Mouse (Mus musculus) embryonic fibroblast, embryonic 13.5 days (primary cell): ENCODE measurements around the gene Nmrk1. TPM values are rescaled to one million over a fixed set of nuclear protein-coding genes. Genes with fewer than 3 reads are reported as not detected.

ENCODE experiments used
- H3K27ac ChIP-seq: 2 replicates; pipeline ENCODE4 v1.5.1; 2012; ENCODE audit warnings: low read length, control low read depth, inconsistent platforms; ENCODE audit not compliant: insufficient read depth
- H3K4me1 ChIP-seq: 2 replicates; pipeline ENCODE4 v1.6.1; 2011; ENCODE audit warnings: low read length; ENCODE audit not compliant: control insufficient read depth, insufficient read depth
- H3K4me3 ChIP-seq: 2 replicates; pipeline ENCODE4 v1.5.1; 2011; ENCODE audit warnings: mild to moderate bottlenecking, control low read depth, low read length; ENCODE audit not compliant: insufficient read depth
- CTCF ChIP-seq: IDR thresholded peaks from 2 replicates; pipeline ENCODE4 v1.5.1; 2011; ENCODE audit warnings: mild to moderate bottlenecking, control low read depth, low read length, moderate library complexity, borderline replicate concordance; ENCODE audit not compliant: insufficient read depth
- POLR2A ChIP-seq: IDR thresholded peaks from 2 replicates; pipeline ENCODE4 v1.6.1; 2011; ENCODE audit warnings: low read depth, mild to moderate bottlenecking, control low read depth, low read length, moderate library complexity
- polyA plus RNA-seq: library from polyadenylated mRNA; stranded (reverse); fragments of >200 nt; gene quantifications from 2 replicates; pipeline ENCODE4 v1.2.4, GENCODE M21; 2011; ENCODE audit warnings: low read depth; ENCODE audit not compliant: missing spikeins, insufficient read length

Nmrk1 gene
- polyA plus RNA-seq, 1 experiment: 17.5 TPM

DNA sequence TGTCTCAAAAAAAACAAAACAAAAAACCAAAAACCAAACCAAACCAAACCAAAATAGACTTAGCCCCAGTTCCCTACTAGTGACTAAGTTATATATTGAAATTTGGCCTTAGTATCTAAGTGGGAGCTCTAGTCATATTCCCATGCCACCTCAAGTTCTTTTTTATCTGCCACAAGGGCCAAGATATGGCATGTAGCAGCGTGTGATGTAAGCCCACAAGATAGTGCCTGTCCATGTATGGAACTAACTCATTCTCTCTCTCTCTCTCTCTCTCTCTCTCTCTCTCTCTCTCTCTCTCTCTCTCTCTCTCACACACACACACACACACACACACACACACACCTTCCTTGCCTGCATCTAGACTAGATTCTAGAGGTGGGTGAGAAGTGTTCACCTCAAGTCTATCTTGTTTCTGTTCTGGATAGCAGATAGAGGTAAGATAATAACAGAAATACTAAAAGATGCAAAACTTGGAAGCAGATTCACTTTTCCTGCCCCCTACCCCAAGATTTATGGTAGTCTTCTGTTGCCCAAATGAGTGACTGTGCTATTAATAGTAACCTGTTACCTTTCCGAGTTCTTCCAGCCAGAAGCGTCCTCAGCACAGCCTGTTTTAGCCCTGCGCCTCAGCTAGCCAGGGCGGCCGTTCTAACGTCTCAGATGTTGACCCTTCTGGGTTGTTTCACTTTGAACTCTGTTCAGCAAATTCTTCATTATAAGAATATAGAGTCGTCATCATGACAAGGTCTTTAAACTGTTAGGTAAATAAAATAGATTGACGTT, 16.2 kb downstream of the Nmrk1 start:
- H3K4me1 ChIP-seq: 0 out of 2 replicates have a peak, but pooled peaks cover 3% of the 10 kb centered on the region
- no peak overlapping the region for H3K27ac ChIP-seq
- no peak for TF ChIP-seq POLR2A
- no peak for TF ChIP-seq CTCF
- H3K4me3 ChIP-seq: no peak overlapping the region

DNA sequence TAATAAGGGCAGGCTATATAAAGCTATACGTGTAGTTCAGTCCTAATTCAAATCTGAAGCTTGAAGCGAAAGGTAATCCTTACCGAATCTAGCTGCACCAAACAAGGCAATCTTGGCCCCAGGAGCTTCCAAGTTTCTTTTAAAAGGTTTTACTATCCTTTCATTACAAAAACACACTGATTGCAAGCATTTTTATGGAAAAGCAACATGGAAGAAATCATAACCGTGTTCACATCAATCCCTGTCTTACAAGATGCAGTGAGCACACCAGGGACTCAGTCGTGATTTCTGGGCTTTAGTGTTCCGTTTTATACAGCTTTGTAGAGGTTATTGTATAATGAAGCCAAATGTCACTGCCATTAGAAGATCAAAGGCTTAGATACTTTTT, 16.8 kb downstream of the Nmrk1 start:
- H3K4me3 ChIP-seq: no peak overlapping the region
- TF ChIP-seq POLR2A (no peak), CTCF (no peak)
- 0 out of 2 replicates have a peak, but pooled peaks cover 3% of the 10 kb centered on the region for H3K4me1 ChIP-seq
- no peak overlapping the region for H3K27ac ChIP-seq

DNA sequence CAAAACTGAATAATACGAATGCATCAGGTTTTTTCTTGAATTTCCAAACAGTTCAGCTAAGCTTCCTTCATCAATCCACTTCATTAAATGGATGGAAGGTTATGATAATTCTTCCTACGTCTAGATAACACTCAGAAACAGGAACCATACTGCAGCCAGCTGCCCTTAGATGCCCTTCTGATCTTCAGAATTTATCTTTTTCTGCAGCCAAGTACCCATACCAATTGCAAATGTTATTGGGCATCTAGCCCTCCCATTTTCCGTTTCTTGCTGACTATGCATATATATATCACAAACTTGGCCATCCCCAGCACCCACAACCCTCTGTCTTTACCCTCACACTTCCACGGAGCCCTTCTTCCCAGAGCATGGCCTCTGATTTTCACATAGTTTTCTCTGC, 18.2 kb downstream of the Nmrk1 start:
- no peak overlapping the region for H3K27ac ChIP-seq
- H3K4me1 ChIP-seq: 0 out of 2 replicates have a peak, but pooled peaks cover 3% of the 10 kb centered on the region
- no peak overlapping the region for H3K4me3 ChIP-seq
- no peak for TF ChIP-seq CTCF
- no peak for TF ChIP-seq POLR2A

DNA sequence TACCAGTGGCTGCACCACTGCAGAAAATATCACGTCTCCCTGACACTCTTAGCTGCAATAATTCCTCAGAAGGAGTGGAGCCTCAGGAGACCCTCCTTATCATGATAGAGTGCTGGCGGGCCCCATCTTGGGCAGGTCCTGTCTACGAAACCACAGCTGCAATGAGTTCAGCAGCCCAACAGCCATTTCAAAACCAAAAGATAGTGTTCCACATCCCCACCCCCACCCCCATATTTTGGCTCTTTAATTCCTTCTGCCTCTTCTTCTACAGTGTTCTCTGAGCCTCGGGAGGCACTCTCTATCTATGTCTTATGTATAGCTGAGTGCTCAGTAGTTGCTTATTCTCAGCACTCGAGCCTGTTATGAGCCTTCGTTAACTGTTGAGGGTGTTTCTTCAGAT, 18.7 kb downstream of the Nmrk1 start:
- H3K4me3 ChIP-seq: no peak overlapping the region
- no peak overlapping the region for H3K27ac ChIP-seq
- 0 out of 2 replicates have a peak, but pooled peaks cover 3% of the 10 kb centered on the region for H3K4me1 ChIP-seq
- TF ChIP-seq POLR2A (no peak), CTCF (no peak)

DNA sequence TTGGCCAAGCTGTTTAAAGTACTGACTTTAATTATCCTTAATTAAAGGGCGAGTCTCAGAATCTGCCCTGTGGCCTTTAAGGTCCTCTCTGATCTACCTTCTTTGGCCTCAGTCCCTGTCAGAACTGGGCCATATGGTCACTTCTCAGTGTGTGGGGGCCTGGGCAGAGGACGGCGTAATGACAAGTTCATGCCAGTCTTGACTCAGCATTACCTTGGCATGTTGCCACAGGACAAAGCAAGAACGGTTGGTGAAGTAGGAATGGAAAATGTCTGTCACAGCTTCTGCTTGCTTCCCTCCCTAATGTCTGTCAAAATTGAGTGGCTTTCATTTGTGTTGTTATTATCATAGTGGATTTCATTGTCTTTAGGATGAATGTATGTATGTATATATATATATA, 20.8 kb downstream of the Nmrk1 start:
- H3K4me3 ChIP-seq: no peak overlapping the region
- TF ChIP-seq POLR2A (no peak), CTCF (no peak)
- no peaks in the 10 kb centered on the region for H3K4me1 ChIP-seq
- no peak overlapping the region for H3K27ac ChIP-seq

DNA sequence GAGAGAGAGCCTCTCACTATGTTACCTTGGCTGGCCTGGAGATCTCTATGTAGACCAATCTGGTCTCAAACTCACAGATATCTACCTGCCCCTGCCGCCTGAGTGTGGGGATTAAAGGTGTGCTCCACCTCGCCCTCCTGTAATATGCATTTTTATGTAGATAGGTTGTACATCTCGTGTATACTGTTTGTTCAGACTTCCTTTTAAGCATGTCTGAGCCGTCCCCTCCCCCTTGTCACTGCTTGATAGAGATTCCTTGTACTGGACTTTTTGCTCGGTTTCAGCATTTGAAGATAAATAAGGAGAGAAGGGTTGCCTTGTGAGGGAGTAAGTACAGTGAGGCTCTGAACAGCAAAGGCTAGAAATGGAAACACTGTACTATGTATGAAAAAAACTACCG, 21.3 kb downstream of the Nmrk1 start:
- Histone ChIP-seq H3K4me3 (no peak overlapping the region), H3K27ac (no peak overlapping the region), H3K4me1 (no peaks in the 10 kb centered on the region)
- TF ChIP-seq POLR2A (no peak), CTCF (no peak)

DNA sequence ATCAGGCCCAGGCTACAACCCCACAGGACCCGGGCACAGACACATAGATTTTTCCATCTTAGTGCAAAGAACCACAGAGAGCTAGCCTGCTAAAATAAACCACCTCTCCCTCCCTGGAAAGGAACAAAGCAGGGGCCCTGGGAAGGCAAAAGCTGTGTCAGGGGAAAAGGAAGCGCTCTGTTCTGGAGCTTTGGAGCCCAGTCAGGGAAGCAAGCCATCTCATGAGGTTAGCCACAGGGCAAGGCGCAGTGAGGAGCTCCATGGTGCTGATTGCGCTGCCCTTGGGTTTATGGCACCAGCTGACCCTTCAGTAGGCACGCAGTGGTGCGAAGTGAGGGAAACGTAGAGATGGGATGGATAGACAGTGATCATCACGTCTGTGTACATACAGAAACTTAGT, 22.6 kb downstream of the Nmrk1 start:
- TF ChIP-seq POLR2A: no peak
- TF ChIP-seq CTCF: no peak
- no peaks in the 10 kb centered on the region for H3K4me1 ChIP-seq
- H3K27ac ChIP-seq: no peak overlapping the region
- H3K4me3 ChIP-seq: no peak overlapping the region

DNA sequence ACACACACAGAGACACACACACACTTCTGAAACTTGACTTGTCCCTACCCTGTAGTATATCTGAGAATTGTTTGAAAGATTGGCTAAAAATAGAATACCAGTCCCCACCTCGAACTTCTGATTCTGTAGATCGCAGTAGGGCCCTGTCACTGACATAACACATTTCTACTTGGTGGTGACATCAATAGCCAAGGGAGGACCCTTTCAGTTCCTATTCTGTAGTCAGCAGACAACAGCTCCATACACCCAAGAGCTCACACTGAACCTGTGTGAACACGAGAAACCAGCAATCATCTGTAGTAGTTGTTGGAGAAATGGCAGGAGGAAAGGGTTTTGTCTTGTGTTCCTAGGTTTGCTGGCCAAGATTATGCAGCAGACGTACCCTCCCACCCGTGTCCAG, 23.2 kb downstream of the Nmrk1 start:
- TF ChIP-seq CTCF (no peak), POLR2A (no peak)
- Histone ChIP-seq H3K4me3 (no peak overlapping the region), H3K27ac (no peak overlapping the region), H3K4me1 (no peaks in the 10 kb centered on the region)

DNA sequence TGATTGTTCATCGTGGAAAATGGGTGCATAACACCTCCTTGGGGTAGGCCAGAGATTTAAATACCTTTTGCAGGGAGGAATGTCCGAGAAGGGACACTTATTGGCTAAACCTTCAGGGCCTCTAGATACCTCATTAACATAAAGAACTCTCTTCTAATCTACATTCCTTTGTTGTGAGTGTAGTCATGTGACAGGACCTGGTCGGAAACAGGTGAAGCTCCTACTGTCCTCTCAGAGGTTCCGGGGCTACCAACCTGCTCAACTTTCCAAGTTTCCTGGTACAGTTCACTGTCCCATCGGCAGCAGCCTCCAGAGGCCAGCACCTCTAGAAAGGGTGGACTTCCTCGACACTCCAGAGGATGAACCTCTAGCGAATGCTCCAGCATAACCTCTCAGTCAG, 24.2 kb downstream of the Nmrk1 start:
- TF ChIP-seq POLR2A (no peak), CTCF (no peak)
- Histone ChIP-seq H3K4me3 (no peak overlapping the region), H3K27ac (no peak overlapping the region), H3K4me1 (no peaks in the 10 kb centered on the region)

DNA sequence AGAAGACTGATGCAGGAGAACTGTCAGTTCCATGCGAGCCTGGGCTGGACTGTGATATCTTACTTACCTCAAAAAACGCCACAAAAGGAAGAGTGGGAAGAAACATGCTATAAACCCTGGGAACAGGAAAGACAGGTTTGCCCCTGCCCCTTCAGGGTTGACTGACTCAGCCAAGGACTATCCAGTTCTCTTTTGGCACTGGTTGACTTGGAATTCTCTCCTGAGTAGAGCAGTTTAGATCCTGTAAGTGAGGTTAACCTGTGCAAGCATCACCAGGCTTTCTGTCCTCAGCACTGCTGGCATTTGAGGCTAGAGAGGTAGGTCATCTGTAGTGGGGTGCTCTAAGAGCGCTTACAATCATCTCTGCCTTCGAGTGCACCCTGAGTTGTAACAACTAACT, 26.7 kb downstream of the Nmrk1 start:
- no peak overlapping the region for H3K4me3 ChIP-seq
- TF ChIP-seq POLR2A: no peak
- TF ChIP-seq CTCF: no peak
- no peak overlapping the region for H3K27ac ChIP-seq
- H3K4me1 ChIP-seq: no peaks in the 10 kb centered on the region
